Mouse (Mus musculus): ENCODE measurements around the gene Trim71.

Trim71 gene

DNA sequence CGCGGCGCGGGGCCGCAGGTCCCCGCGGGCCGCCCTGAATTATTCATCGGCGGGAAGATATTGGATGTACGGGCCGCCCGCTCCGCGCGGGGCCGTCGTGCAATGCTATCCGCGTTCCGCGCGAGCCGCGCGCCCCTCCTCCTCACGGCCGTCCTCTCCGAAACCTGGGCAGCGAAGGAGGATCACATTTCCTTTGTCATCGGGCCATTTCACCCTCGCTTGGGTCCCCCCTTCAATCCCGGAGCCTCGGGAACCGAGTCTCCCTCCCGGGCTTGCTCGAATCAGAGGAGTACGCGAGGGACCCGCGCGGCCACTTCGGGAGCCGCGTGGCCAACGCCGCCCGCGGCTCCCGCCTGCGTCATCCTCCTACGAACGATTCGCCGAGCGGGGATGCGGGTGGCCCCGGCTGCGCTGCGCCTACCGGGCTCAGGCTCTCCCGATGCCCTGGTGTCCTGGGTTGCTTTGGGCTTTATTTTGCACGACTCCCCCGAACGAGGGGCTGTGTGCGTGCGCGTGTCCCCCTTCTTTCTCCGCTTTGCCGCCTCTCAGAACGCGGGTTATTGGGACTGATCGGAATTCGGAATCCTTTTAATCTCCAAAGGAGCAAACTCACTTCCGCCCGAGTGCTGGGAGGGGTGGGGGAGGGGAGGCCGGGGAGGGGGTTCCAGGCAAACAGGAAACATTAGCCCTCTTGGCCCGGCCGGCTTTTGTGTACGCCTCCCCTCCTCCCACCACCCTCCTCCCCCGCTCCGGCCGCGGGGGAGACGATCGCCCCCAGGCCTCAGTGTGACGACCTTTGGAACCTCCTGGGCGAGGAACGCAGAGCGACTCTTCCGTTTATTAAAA is at the start of gene Trim71:
Gene Trim71, minus strand, starts transcription at position 609 of the 846 bp plus-strand sequence.
- no peak for DNase-seq

DNA sequence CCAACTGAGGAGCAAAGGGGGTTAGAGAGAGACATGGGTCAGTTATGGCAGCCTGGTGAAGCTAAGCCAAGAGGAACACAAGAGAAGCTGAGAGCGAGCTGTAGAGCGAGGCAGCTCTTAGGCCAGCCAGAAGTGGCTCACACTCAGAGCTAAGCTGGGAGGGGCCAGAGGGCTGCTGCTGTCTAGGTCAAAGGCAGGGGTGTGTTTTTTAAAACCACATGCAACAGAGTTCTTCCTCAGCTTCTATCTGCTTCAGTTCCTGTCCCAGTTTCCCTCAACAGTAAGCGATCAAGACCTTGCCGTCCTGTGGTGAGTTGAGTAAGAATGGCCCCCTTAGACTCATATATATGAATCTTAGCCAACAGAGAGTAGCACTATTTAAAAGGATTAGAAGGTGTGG is 48.9 kb upstream of the Trim71 start:
- DNase-seq: no peak

DNA sequence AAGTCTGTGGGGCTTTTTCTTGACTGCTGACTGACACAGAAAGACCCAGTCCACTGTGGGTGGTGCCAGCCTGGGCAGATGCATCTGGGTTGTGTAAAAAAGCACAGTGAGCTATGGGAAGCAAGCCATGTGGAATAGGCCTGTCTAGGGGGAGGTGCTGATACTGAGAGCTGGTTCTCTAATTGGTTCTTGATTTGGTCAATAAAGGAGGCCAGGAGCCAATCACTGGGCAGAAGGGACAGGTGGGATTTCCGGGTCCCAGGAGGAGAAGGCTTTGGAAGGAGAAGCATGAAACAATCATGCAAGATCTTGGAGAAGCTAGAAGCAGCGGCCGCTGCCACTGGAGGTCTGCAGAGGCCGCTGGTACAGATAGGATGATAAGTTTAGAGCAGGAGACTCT is 48.4 kb upstream of the Trim71 start:
- DNase-seq: no peak

DNA sequence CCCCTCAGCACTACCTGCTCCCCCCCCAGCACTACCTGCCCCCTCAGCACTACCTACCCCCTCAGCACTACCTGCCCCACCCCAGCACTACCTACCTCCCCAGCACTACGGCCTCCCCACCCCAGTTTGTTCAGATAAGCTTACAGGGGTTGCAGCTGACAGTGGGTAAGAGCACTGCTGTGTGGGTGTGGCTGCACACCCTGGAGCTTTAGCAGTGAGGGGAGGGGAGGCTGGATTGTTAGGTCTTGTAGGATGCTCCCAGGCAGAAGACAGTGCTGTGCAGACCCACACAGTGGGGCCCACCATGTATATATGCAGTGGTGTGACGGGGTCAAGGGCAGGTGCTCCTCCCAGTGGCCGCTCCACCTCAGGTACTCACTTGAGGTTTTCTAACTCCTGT is 46.1 kb upstream of the Trim71 start:
- DNase-seq: no peak

DNA sequence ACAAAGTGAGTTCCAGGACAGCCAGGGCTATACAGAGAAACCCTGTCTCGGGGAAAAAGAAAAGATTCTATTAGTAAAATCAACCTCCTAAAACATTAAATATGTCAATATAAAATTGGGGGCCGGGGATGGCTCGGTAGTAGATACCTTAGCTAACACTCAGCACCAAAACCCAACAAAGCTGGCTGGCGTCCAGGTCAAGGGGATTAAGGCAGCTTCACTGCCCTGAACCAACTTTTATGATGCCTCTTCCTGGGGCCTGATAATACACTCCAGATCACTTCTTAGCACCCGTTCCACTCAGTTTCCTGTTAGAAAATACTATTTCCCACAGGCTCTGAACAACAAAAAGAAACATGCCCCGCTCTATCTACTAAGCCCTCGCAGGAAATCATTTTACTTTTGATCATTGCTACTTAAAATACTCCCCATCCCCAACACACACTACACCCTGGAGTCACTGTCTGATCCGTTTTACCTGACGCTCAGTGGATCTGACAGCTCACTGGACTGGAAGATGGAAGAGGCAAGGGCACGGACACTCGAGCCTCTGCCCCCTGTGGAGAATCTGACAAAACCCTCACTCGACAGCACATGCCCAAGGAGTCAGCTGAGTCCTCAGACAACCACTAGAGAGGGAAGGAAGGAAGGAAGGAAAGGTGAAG is 39.8 kb upstream of the Trim71 start:
- DNase-seq: no peak

DNA sequence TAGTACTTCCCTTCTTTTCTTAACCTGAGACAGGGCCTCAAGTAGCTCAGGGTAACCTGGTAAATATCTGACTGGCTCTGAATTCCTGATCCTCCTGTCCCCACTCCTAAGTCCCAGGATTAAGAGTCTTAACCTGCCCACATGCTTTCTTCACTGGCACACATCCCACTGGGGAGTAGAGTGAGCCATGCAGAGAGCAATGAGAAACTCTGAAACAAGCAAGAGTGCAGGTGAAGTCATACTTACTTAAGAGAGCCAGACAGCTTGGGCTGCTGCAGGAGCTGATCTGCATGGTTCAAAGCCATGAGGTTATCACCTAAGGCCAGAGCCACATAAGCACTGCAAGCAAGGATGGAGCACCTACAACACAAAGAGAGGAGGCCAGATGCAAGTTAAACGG is 36.9 kb upstream of the Trim71 start:
- no peak for DNase-seq

DNA sequence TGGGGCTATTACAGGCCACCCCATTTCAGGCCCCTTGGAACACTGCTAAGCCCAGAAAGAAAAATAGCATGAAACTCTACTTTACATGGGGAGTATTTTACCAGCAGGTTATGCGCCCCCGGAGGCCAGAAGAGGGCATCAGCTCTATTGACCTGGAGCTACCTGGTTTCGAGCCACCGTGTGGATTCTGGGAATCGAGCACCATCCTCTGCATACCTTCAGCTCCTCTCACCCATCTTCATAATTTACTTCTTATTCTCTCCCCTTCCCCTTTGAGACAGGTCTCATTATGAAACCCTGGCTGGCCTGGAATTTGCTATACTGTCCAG is 20.8 kb upstream of the Trim71 start:
- DNase-seq: no peak

DNA sequence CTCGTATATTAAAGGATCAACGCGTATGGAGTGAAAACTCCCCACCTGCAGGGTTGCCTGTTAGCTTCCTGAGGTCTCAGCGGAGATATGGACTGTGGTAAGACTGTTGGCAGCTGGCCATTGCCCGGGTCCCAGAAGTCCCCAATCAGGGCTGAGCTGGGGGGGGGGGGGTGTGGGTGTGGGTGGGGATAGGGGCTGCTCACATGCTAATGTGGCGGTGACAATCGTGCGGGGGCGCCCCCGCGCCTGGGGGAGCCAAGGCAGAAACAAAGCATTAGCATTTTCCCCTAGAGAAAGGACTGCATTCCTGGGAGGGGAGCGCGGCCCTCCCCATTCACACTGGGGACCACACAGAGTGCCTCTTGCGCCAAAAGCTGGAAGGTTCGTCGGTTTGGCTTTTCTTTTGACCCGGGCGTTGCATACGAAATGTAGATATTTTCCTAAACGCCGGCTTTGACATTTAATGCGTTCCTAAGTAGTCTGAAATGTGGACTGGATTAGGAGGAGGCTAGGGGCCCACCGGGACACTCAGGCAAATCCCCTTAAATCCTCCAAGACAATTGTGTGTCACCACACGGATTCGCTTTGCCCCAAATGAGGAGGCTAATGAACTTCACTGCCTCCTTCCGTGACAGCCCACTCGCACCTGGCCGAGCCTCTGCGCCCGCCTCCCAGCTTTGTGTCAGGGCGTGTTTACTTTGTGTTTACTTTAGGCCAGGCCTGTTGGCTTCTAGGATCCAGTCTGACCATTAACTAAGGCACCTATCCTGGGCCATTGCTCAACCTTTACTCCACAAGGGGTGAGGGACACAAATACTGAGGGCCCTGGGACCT is 20.2 kb upstream of the Trim71 start:
- DNase-seq: no peak

DNA sequence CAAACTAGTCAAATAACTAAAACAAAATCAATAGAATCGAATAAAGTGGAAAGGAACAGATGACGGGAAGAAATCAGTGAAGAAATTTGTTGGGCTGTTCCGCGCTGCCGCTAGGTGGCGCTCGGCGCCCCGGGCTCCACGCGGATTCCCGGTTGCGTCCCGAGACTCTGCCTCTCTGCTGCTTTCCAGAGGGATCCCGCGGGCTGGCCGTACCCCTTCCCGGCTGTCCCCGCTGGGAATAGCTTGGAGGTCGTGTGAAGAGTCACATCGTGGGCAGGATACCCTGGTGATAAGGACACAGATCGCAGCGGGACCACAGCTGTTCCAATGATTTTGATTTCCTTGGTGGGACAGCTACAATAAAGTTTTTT is 19.6 kb upstream of the Trim71 start:
- DNase-seq: peak; percentile 43

DNA sequence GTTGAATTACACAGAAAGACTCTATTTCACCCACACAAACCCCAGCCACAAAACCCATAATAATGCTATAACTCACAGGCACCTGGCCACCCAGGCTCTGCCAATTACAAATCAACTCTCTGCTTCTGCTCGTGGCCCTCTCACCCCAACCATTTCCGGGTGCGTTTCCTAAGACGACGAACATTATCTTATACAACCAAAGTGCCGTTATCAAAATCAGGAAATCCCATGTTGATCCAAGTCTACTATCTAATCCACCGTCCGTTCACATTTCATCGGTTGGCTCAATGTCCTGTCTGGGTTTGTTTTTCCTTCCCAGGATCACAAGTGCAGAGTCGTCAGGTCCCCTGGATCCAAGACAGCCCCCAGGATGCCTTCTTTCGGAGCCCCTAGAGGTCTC is 14.5 kb upstream of the Trim71 start:
- DNase-seq: no peak

DNA sequence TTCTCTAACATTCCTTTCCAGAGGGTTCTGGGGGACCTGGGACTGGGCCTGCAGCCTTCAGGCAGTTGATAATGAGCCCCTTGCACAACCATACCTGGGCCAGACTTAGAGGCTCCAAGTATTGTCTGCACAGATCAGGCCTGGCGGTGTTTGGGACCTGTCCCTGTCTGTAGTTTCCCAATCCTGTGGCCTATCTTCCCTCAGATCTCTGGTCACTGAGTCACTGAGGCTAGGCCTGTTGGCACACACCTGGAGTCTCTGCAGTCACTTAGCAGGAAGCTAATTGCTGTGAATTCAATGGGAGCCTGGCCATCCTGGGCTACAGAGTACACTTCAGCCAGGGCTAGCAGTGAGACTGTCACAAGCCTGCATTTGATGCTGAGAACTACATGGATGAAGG is 11.8 kb upstream of the Trim71 start:
- DNase-seq: no peak

DNA sequence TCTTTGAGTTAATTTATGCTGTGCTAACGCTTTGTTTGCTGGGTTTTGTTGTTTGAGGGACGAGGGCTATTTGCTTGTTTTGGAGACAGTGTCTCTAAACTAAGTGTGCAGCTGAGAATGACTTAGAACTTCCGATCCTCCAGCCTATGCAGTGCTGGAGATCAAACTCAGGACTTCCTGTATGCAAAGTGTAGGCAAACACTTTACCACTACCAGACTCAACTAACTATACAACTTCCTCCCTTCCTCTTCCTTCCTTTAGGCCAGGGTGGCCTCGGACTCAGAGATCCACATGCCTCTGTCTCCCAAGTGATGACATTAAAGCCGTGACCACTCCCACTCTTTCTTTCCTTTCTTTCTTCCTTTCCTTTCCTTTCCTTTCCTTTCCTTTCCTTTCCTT is 9.4 kb upstream of the Trim71 start:
- DNase-seq: no peak

DNA sequence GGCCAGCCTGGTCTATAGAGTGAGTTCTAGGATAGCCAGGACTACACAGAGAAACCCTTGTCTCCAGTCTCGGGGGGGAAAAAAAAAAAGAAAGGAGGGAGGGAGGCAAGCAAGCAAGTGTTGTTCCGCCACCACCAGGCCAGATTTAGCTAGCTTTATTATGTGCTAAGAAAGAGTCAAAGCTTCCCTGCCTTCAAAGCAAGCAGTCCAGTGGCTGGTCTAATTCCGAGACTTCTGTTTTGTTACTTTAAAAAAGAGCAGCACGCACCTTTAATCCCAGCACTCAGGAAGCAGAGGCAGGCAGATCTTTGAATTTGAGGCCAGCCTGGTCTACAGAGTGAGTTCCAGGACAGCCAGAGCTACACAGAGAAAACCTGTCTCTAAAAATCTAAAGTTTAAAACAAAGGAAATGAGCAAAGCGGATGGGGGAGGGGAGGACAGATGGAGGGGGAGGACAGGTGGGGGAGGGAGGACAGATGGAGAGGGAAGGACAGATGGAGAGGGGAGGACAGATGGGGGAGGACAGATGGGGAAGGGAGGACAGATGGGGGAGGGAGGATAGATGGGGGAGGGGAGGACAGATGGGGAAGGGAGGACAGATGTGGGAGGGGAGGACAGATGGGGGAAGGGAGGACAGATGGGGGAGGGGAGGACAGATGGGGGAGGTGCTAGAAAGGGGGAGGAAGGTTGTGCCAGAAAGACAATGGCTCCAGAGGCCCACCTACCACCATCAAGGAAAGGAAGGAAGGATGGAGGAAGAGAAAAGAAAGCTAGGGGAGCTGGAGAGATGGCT is 4.7 kb upstream of the Trim71 start:
- DNase-seq: no peak

DNA sequence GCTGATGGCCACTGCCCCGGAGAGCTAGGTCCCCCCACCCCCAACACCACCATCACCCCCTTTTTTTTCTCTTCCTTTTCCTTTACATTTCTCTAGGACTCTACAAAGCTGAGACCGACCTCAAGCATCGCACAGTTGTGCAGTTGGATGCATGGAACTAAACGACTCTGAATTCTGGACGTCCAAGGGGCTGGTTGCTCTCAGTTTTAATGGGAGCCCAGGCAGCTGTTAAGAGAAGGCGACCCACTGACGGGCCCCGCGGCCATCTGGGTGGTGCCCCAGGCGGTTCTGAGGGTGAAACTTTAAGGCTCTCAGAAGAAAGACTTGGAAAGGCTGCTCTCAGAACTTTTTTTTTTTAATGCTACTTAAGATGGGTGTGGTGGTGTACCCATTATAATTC is 498 bp upstream of the Trim71 start:
- DNase-seq: no peak

DNA sequence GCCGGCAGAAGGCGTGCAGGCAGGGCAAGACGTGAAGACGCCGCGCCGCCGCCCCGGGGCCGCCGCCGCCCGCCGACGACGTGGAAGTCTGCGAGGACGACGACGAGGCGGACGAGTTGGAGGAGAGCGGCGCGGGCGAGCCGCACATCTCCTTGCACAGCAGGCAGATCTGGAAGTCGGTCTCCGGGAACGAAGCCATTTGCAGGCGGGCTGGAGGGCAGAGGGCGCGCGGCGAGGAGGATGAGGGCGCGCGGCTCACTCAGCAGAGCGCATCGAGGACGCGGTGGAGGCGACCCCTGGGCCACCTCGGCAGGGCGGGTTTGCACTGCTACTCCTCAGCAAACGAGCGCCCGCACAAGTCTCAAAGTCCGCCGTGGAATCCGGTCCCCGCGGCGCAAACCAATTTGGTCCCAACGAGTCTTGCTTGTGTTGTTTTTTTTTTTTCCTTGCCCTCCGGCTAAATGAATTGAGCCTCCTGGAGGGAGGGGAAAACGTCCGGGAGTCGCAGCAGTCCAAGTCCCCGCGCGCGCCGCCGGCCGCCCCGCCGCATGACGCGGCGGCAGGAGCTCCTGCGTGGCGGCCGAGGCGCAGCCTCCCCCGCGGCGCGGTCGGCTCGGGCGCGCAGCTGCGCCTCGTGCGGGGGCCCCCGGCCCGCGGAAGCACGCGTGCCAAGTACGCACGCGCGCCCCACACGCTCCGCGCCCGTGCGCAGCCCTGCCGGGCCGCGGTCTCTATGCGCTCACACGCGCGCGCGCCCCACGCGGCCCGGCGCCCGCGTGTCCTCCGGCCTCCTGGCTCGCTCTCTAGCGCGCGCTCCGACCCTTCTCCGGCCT is 1.0 kb downstream of the Trim71 start:
- DNase-seq: no peak

DNA sequence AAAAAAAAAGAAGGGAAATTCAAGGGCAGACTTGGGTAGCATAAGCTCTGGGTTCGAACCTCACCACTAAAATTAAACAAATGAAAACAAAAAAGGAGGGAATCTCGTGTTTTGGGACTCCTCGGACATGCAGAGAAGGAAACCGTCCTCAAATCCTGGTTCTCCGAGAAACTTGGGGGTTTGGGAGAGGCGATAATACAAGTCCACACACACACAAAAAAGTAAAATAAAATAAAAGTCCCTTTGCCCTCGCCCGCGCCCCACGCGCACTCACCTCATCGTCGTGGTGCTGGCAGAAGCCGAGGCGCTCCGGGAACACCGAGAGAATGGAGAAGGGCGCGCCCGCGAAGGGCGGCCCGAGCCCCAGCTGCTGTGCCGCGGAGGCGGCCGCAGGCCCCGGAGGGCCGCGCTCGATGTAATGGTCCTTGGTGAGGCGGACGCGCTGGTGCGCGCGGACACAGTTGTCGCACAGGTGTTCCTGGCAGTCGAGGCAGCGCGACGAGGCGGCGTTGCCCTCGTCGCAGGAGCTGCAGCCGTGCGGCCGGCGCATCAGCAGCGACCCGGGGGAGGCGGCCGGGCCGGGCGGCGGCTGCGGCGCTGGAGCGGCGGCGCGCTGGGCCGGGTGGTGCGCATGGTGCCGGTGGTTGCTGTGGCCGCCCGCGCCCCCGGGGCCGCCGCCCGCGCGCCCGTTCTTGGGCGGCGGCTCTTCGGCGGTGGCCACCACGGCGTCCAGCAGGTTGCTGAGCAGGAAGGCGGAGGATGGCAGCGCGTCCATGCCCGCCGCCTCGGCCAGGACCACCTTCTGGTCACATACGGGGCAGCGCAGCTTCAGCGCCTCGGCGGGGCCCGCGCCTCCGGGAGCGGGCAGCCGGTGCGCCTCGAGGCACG is 1.9 kb downstream of the Trim71 start:
- no peak for DNase-seq

DNA sequence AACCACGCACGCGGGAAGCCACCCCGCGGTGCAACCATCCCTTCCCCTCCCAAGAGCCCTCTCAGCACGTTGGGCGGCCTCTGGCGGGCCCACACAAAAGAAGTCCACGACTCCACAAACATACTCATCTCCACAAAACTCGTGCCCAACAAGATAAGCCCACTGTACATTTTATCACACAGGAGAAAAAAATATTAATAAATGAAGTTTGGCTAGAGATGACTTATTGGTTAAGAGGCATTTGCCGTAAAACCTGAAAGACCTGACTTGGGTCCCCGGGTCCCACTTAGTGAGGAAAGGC is 2.5 kb downstream of the Trim71 start:
- no peak for DNase-seq

DNA sequence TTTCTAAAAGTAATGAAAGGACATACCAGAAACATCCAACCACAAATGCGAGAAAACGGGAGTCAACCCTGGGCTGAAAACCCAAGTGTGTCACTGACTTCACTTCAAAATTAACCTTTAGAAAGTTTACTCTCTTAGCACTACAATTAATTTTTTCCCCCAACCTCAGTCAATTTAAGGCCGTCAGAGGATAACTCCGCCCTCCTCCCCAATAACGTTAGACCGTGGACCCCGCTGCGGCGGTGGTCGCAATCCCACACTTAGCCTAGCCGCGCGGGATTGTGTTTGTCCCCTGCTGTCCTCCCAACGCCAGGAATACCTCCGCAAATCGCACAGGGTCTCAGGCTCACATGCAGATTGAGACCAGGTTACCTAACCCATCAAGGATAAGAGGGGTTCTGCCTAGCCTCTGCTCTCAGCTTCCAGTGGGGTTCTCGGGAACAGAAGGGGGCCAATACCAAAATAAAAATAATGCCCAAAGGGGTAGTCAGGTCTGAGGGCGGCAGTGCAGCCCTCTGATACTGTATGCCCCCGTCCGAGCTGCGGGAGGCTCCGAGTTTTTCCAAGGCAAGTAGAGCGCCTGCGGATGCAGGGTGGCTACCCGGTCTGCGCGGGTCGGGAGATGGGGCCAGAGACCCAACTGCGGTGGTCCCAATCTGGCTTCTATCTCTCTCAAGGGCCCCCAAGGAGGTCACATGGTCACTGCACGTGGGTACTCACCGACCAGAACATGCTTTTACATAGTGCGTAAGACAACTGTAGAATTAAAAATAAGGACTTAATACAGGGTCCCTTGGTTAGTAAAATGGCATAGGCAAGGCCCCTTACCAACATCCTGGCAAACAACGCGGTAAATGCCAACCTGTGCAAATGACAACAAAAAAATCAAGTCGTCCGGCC is 3.1 kb downstream of the Trim71 start:
- no peak for DNase-seq

DNA sequence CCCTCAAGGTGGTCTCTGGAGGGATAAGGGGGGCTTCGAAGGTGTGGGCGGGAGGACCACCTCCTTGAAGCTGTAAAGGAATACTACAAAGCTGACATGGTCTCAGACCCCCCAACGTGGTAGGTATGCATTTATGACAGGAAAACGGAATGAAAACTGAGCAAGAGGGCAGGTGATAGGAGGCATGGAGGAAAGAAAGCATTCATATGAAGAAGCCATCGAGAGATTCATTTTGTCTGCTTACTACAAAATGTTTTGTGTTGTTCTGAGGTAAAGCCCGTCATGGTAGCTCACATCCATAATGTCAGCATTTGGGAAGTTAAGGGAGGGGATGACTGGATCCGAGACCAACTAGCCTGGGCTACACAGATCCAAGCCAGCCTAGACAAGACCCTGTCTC is 4.0 kb downstream of the Trim71 start:
- no peak for DNase-seq

DNA sequence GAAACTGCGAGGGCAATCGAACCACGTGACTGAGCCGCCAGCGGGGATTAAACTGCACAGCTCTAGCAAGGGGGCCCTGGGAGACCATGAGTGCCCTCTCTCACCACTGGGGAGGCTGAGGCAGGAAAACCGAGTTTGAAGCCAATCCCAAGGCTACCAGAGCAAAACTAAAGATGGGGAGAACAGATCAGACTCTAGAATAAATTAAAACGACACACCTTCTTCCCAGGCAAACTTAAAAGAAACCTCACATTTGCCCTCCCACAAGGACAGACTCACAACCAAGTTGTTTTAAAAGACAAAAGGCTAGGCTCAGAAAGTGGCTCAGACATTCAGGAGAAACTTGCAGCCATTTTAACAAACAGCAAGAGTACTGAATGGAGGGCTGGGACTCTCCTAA is 7.1 kb downstream of the Trim71 start:
- DNase-seq: no peak
